Mouse (Mus musculus) CH12.LX (cell line): Measurements from ENCODE around the gene Washc1. TPM values are rescaled to one million over a fixed set of nuclear protein-coding genes. Genes with fewer than 3 reads are reported as not detected.

Experiments
- DNase-seq: peaks from one replicate; pipeline ENCODE4 v3.0.0-alpha.2; 2013; ENCODE audit errors: extremely low read depth
- H3K27ac ChIP-seq: 2 replicates; pipeline ENCODE4 v1.5.1; 2012; ENCODE audit warnings: low read depth, mild to moderate bottlenecking, control low read depth, moderate library complexity; ENCODE audit not compliant: insufficient read depth
- H3K27me3 ChIP-seq: replicated peaks from 2 replicates; pipeline ENCODE3; 2012; ENCODE audit warnings: inconsistent platforms
- H3K36me3 ChIP-seq, 2 experiments: replicated peaks in 1 of 2; 2 replicates each; pipeline versions ENCODE3 to v1.6.1; 2012; ENCODE audit warnings: inconsistent platforms in 1 of 2, low read length in 1 of 2, mild to moderate bottlenecking in 1 of 2, mixed read lengths in 1 of 2, moderate library complexity in 1 of 2; ENCODE audit not compliant: control insufficient read depth in 1 of 2, insufficient read depth in 1 of 2
- H3K4me1 ChIP-seq, 2 experiments: 2 replicates each; pipeline ENCODE4 v1.6.1; 2012; ENCODE audit warnings: inconsistent platforms in 1 of 2, moderate library complexity in 1 of 2; ENCODE audit not compliant: insufficient read depth in 2 of 2, control insufficient read depth in 1 of 2
- H3K4me2 ChIP-seq: 2 replicates; pipeline ENCODE4 v1.6.1; 2012; ENCODE audit warnings: low read depth, mild to moderate bottlenecking, control low read depth; ENCODE audit not compliant: poor library complexity, insufficient read depth, severe bottlenecking
- H3K4me3 ChIP-seq, 3 experiments: fragments of 150-350 bp in 1 of 3; sonication (generic) in 1 of 3; replicated peaks in 1 of 3; 2 replicates each; pipeline versions ENCODE3 to v1.5.1; 2011 to 2012; ENCODE audit warnings: low read depth in 2 of 3, low read length in 2 of 3, mild to moderate bottlenecking in 2 of 3, moderate library complexity in 2 of 3, control low read depth in 1 of 3, improper control_type of control experiment in 1 of 3, inconsistent platforms in 1 of 3, mixed read lengths in 1 of 3; ENCODE audit not compliant: poor library complexity in 1 of 3
- H3K79me2 ChIP-seq: replicated peaks from 2 replicates; pipeline ENCODE4 v1.6.1; 2012; ENCODE audit warnings: mild to moderate bottlenecking, moderate library complexity; ENCODE audit not compliant: control insufficient read depth, poor library complexity, insufficient read depth, severe bottlenecking; ENCODE audit errors: extremely low read depth
- H3K9ac ChIP-seq: 2 replicates; pipeline ENCODE4 v1.6.1; 2012; ENCODE audit warnings: low read depth, mild to moderate bottlenecking, control low read depth, moderate library complexity; ENCODE audit not compliant: insufficient read depth
- H3K9me3 ChIP-seq: replicated peaks from 2 replicates; pipeline ENCODE3; 2012; ENCODE audit warnings: low read length, inconsistent platforms, mixed read lengths
- BHLHE40 ChIP-seq: IDR thresholded peaks from 2 replicates; pipeline ENCODE4 v1.6.1; 2011; ENCODE audit warnings: mild to moderate bottlenecking, low read depth, low read length, improper control_type of control experiment
- CHD1 ChIP-seq: IDR thresholded peaks from 2 replicates; pipeline ENCODE4 v1.6.1; 2012; ENCODE audit warnings: low read depth, low read length, improper control_type of control experiment, inconsistent platforms
- CHD2 ChIP-seq: IDR thresholded peaks from 2 replicates; pipeline ENCODE4 v1.6.1; 2011; ENCODE audit warnings: low read length, improper control_type of control experiment
- CTCF ChIP-seq, 2 experiments: IDR thresholded peaks in 1 of 2; conservative IDR thresholded peaks in 1 of 2; 2 replicates each; pipeline ENCODE4 v1.5.1; 2011 to 2012; ENCODE audit warnings: low read depth in 2 of 2, low read length in 2 of 2, improper control_type of control experiment in 1 of 2, inconsistent platforms in 1 of 2, mild to moderate bottlenecking in 1 of 2, moderate library complexity in 1 of 2
- E2F4 ChIP-seq: IDR thresholded peaks from 2 replicates; pipeline ENCODE4 v1.6.1; 2011; ENCODE audit warnings: low read depth, low read length, improper control_type of control experiment; ENCODE audit not compliant: insufficient replicate concordance
- ELF1 ChIP-seq: IDR thresholded peaks from 2 replicates; pipeline ENCODE4 v1.6.1; 2014; ENCODE audit warnings: low read depth, mild to moderate bottlenecking, inconsistent platforms, low read length, improper control_type of control experiment
- EP300 ChIP-seq: IDR thresholded peaks from 2 replicates; pipeline ENCODE4 v1.6.1; 2011; ENCODE audit warnings: low read length, improper control_type of control experiment
- GABPA ChIP-seq: IDR thresholded peaks from 2 replicates; pipeline ENCODE4 v1.6.1; 2012; ENCODE audit warnings: low read depth, low read length, improper control_type of control experiment, inconsistent platforms; ENCODE audit not compliant: insufficient replicate concordance
- HCFC1 ChIP-seq: IDR thresholded peaks from 2 replicates; pipeline ENCODE4 v1.6.1; 2012; ENCODE audit warnings: low read depth, mild to moderate bottlenecking, inconsistent platforms, low read length, improper control_type of control experiment
- IRF4 ChIP-seq: IDR thresholded peaks from 2 replicates; pipeline ENCODE4 v1.6.1; 2014; ENCODE audit warnings: low read depth, mild to moderate bottlenecking, inconsistent platforms, low read length, improper control_type of control experiment
- JUN ChIP-seq: IDR thresholded peaks from 2 replicates; pipeline ENCODE4 v1.6.1; 2011; ENCODE audit warnings: low read depth, mild to moderate bottlenecking, low read length, improper control_type of control experiment, moderate library complexity; ENCODE audit not compliant: insufficient read depth
- JUND ChIP-seq: conservative IDR thresholded peaks from 2 replicates; pipeline ENCODE4 v1.6.1; 2011; ENCODE audit warnings: low read depth, low read length, improper control_type of control experiment
- MAFK ChIP-seq: IDR thresholded peaks from 2 replicates; pipeline ENCODE4 v1.6.1; 2011; ENCODE audit warnings: low read length, improper control_type of control experiment; ENCODE audit not compliant: insufficient replicate concordance
- MAX ChIP-seq: IDR thresholded peaks from 2 replicates; pipeline ENCODE4 v1.6.1; 2011; ENCODE audit warnings: low read length, improper control_type of control experiment
- MXI1 ChIP-seq: IDR thresholded peaks from 2 replicates; pipeline ENCODE4 v1.6.1; 2011; ENCODE audit warnings: mild to moderate bottlenecking, low read depth, low read length, improper control_type of control experiment
- MYC ChIP-seq: IDR thresholded peaks from 2 replicates; pipeline ENCODE4 v1.6.1; 2011; ENCODE audit warnings: low read depth, mild to moderate bottlenecking, improper control_type of control experiment, low read length
- NELFE ChIP-seq: IDR thresholded peaks from 2 replicates; pipeline ENCODE4 v1.6.1; 2011; ENCODE audit warnings: low read depth, low read length, improper control_type of control experiment
- NRF1 ChIP-seq: IDR thresholded peaks from 2 replicates; pipeline ENCODE4 v1.6.1; 2014; ENCODE audit warnings: low read depth, mild to moderate bottlenecking, inconsistent platforms, low read length, improper control_type of control experiment, moderate library complexity
- PAX5 ChIP-seq: IDR thresholded peaks from 2 replicates; pipeline ENCODE4 v1.6.1; 2012; ENCODE audit warnings: low read length, inconsistent platforms, mixed read lengths
- POLR2A ChIP-seq: IDR thresholded peaks from 2 replicates; pipeline ENCODE4 v1.6.1; 2011; ENCODE audit warnings: low read depth, mild to moderate bottlenecking, improper control_type of control experiment, low read length
- POLR2AphosphoS2 ChIP-seq: IDR thresholded peaks from 2 replicates; pipeline ENCODE4 v1.6.1; 2011; ENCODE audit warnings: low read depth, low read length, improper control_type of control experiment
- SIN3A ChIP-seq: IDR thresholded peaks from 2 replicates; pipeline ENCODE4 v1.6.1; 2012; ENCODE audit warnings: low read length, improper control_type of control experiment, inconsistent platforms
- TCF12 ChIP-seq: IDR thresholded peaks from 2 replicates; pipeline ENCODE4 v1.6.1; 2014; ENCODE audit warnings: low read depth, mild to moderate bottlenecking, inconsistent platforms, low read length, improper control_type of control experiment
- UBTF ChIP-seq: IDR thresholded peaks from 2 replicates; pipeline ENCODE4 v1.6.1; 2012; ENCODE audit warnings: low read depth, mild to moderate bottlenecking, inconsistent platforms, low read length, improper control_type of control experiment, moderate library complexity
- USF1 ChIP-seq: IDR thresholded peaks from 2 replicates; pipeline ENCODE4 v1.6.1; 2014; ENCODE audit warnings: low read depth, mild to moderate bottlenecking, inconsistent platforms, low read length, improper control_type of control experiment
- USF2 ChIP-seq: conservative IDR thresholded peaks from 2 replicates; pipeline ENCODE4 v1.6.1; 2011; ENCODE audit warnings: low read depth, low read length, improper control_type of control experiment
- ZC3H11A ChIP-seq: IDR thresholded peaks from 2 replicates; pipeline ENCODE4 v1.6.1; 2012; ENCODE audit warnings: low read depth, mild to moderate bottlenecking, inconsistent platforms, low read length, improper control_type of control experiment
- ZKSCAN1 ChIP-seq: IDR thresholded peaks from 2 replicates; pipeline ENCODE4 v1.6.1; 2012; ENCODE audit warnings: low read depth, inconsistent platforms, low read length, improper control_type of control experiment, borderline replicate concordance
- ZMIZ1 ChIP-seq: IDR thresholded peaks from 2 replicates; pipeline ENCODE4 v1.6.1; 2012; ENCODE audit warnings: low read depth, mild to moderate bottlenecking, inconsistent platforms, low read length, improper control_type of control experiment
- ZNF384 ChIP-seq: IDR thresholded peaks from 2 replicates; pipeline ENCODE4 v1.6.1; 2012; ENCODE audit warnings: low read depth, low read length, improper control_type of control experiment, inconsistent platforms
- dilution Hi-C: fragments of 300-500 bp; cut with MboI; formaldehyde crosslinking; loops from 2 replicates; pipeline ENCODE4 v1.14.3; 2020; ENCODE audit warnings: low sequenced_read_pairs; ENCODE audit not compliant: extremely low pct_unique_long_range_greater_than_20kb, extremely low pct_ligation_motif_present
- in situ Hi-C: fragments of 300-500 bp; cut with MboI; formaldehyde crosslinking; loops from 3 replicates; pipeline ENCODE4 v1.14.3; 2019; ENCODE audit warnings: low sequenced_read_pairs, low pct_ligation_motif_present, low pct_unique_long_range_greater_than_20kb, mixed read lengths
- polyA plus RNA-seq: library from polyadenylated mRNA; unstranded; fragments of >175 nt; gene quantifications from 2 replicates; pipeline ENCODE4 v1.2.1, GENCODE M21; 2012; ENCODE audit warnings: low read depth; ENCODE audit not compliant: insufficient read length
- total RNA-seq, 2 experiments: library from RNA; depleted of rRNA; stranded (reverse); fragments of 300-350 nt in 1 of 2; fragments of >200 nt in 1 of 2; gene quantifications; 2 replicates each; pipeline ENCODE4 v1.2.3; 2012 to 2014

The Washc1 gene
- total and polyA plus RNA-seq, 3 experiments = 16.4 to 27.8 (median 20.3) TPM

- dilution Hi-C loops = no loop called here
- peak overlapping the region; percentile 88; the same call in 1 of the 2 replicates for H3K27ac ChIP-seq
- DNase-seq = no peak
- peaks cover 4% of the 10 kb centered on the region for H3K9me3 ChIP-seq
- peak overlapping the region; percentile 97 for H3K4me2 ChIP-seq
- H3K9ac ChIP-seq = peak overlapping the region; percentile 66
- in situ Hi-C loops = no loop called here
- H3K36me3 ChIP-seq = peaks cover 7 to 35% of the 10 kb centered on the region in 2 experiments
- H3K27me3 ChIP-seq = peaks cover 5% of the 10 kb centered on the region
- H3K4me3 ChIP-seq = peak overlapping the region; percentile 72 to 97 (median 80)
- TF ChIP-seq CHD2 (no peak), EP300 (0 out of 2 replicates have a peak, but pooled peaks have one; percentile 29), USF2 (no peak), PAX5 (no peak), MAX (0 out of 2 replicates have a peak, but pooled peaks have one; percentile 18), MAFK (no peak), CHD1 (no peak; the same call in 1 of the 2 replicates), SIN3A (peak; percentile 37), ZMIZ1 (no peak), NELFE (no peak), CTCF (conservative IDR thresholded peaks at IDR 0.05 in 1 of 2, IDR thresholded peaks at IDR 0.05 in 1 of 2; ENCODE audit: low read depth in 2 of 2, low read length in 2 of 2) (no peak), MYC (no peak), JUN (no peak), ZC3H11A (no peak), IRF4 (peak; percentile 10; the same call in 1 of the 2 replicates), TCF12 (no peak), POLR2A (no peak), ZKSCAN1 (no peak), MXI1 (peak; percentile 16; the same call in 1 of the 2 replicates), BHLHE40 (no peak), E2F4 (no peak)
- H3K79me2 ChIP-seq = peaks cover 31% of the 10 kb centered on the region
- peaks cover 0 to 7% of the 10 kb centered on the region in 2 experiments; a peak in 2 of 4 replicates for H3K4me1 ChIP-seq
Observed at GRCm38 (mm10) chr17:66075827-66076173, 35.5 kb upstream of the Washc1 start.

GRCm38 (mm10) chr17:66076174-66076927 is 35.0 kb upstream of the Washc1 start:
- peak overlapping the region; percentile 88 for H3K27ac ChIP-seq
- H3K4me1 ChIP-seq = peaks cover 0 to 7% of the 10 kb centered on the region in 2 experiments; a peak in 2 of 4 replicates
- H3K4me2 ChIP-seq = peak overlapping the region; percentile 97
- peak; percentile 17 for DNase-seq
- H3K36me3 ChIP-seq = peaks cover 9 to 41% of the 10 kb centered on the region in 2 experiments
- peak; percentile 61; the same call in 1 of the 2 replicates for TF ChIP-seq MXI1
- 0 out of 2 replicates have a peak, but pooled peaks have one; percentile 12 for TF ChIP-seq ELF1
- no peak for TF ChIP-seq JUND
- TF ChIP-seq ZKSCAN1 = no peak
- TF ChIP-seq MAFK = no peak
- TF ChIP-seq ZNF384 = no peak
- TF ChIP-seq NRF1 = peak; percentile 40; the same call in 1 of the 2 replicates
- TF ChIP-seq POLR2AphosphoS2 = no peak
- TF ChIP-seq ZMIZ1 = peak; percentile 44; the same call in 1 of the 2 replicates
- 0 out of 2 replicates have a peak, but pooled peaks have one; percentile 45 for TF ChIP-seq CHD1
- no peak for TF ChIP-seq POLR2A
- peak; percentile 7 for TF ChIP-seq SIN3A
- TF ChIP-seq GABPA = no peak
- no peak for TF ChIP-seq HCFC1
- TF ChIP-seq USF1 = no peak
- peak; percentile 33 for TF ChIP-seq UBTF
- H3K4me3 ChIP-seq = peak overlapping the region; percentile 72 to 97 (median 80)
- H3K9me3 ChIP-seq = peaks cover 4% of the 10 kb centered on the region
- H3K79me2 ChIP-seq = peaks cover 29% of the 10 kb centered on the region
- H3K27me3 ChIP-seq = peaks cover 5% of the 10 kb centered on the region
- peak overlapping the region; percentile 66 for H3K9ac ChIP-seq
- dilution Hi-C loops (no loop called here), in situ Hi-C loops (no loop called here)
